Mouse (Mus musculus) forebrain, embryonic 15.5 days (tissue): Measurements from ENCODE around the gene Myo15b. TPM values are rescaled to one million over a fixed set of nuclear protein-coding genes. Genes with fewer than 3 reads are reported as not detected.
"Not testable (repeated sequence)": the region's sequence is repeated elsewhere in the genome, so short reads cannot be mapped to it uniquely, and the experiment has no call there.

Experiments used
- ATAC-seq: fragments of 200-750 bp; cut with Nextera tagmentation; replicated peaks from 2 replicates; pipeline ENCODE4 v1.8.0; 2017; ENCODE audit warnings: mild to moderate bottlenecking, moderate TSS enrichment, moderate library complexity
- H3K27ac ChIP-seq: fragments of 300-500 bp; sonication (generic); replicated peaks from 2 replicates; pipeline ENCODE4 v1.5.1; 2015; ENCODE audit warnings: mild to moderate bottlenecking, inconsistent platforms
- H3K27me3 ChIP-seq: fragments of 300-500 bp; sonication (generic); 2 replicates; pipeline ENCODE4 v1.6.1; 2015; ENCODE audit warnings: inconsistent platforms
- H3K36me3 ChIP-seq: fragments of 300-500 bp; sonication (generic); 2 replicates; pipeline ENCODE4 v1.6.1; 2015; ENCODE audit warnings: mild to moderate bottlenecking, inconsistent platforms
- H3K4me1 ChIP-seq: fragments of 300-500 bp; sonication (generic); 2 replicates; pipeline ENCODE4 v1.6.1; 2015; ENCODE audit warnings: inconsistent platforms
- H3K4me2 ChIP-seq: fragments of 300-500 bp; sonication (generic); replicated peaks from 2 replicates; pipeline ENCODE4 v1.6.1; 2015; ENCODE audit warnings: mild to moderate bottlenecking, inconsistent platforms
- H3K4me3 ChIP-seq: fragments of 300-500 bp; sonication (generic); 2 replicates; pipeline ENCODE4 v1.5.1; 2015; ENCODE audit warnings: mild to moderate bottlenecking, inconsistent platforms
- H3K9ac ChIP-seq: fragments of 300-500 bp; sonication (generic); replicated peaks from 2 replicates; pipeline ENCODE4 v1.6.1; 2015; ENCODE audit warnings: mild to moderate bottlenecking, inconsistent platforms
- H3K9me3 ChIP-seq: fragments of 300-500 bp; sonication (generic); 2 replicates; pipeline ENCODE4 v1.6.1; 2016; ENCODE audit warnings: inconsistent platforms
- WGBS: fragments of 180-500 bp; shearing (Covaris S2); methylation state at CpG from one replicate; pipeline ENCODE4 v1.1.7; 2015; ENCODE audit warnings: mixed read lengths; 5-methylcytosine and 5-hydroxymethylcytosine counted together
- polyA plus RNA-seq: library from polyadenylated mRNA; unstranded; fragments of >200 nt; fragmentation: Nextera tagmentation; extraction: Ambion mirVana; gene quantifications from 2 replicates; pipeline ENCODE4 v1.2.1, GENCODE M21; 2015

Myo15b gene
- polyA plus RNA-seq, 1 experiment from 2014 or later = 0.17 TPM

DNA sequence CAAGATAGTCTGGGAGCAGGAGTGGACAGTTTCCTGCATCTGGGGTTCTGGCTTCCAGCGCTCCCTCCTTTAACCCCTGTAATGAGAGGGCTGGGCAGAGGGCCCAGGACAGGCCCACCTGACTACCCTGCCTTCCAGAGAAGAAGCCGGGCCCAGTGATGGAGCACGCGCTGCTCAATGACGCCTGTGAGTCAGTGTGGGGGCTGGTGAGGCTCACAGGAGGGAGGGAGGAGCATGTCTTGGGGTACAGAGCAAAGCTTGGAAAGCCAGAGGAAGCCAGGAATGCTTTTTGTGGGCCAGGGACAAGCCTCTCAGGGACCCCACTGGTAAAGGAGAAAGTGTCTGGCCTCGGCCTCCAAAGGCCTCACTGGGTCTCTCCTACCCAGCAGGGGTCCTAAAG lies 3.5 kb upstream of the Myo15b start:
- H3K27me3 ChIP-seq = peaks cover 24% of the 10 kb centered on the region
- no peak overlapping the region for H3K4me2 ChIP-seq
- peaks cover 9% of the 10 kb centered on the region for H3K4me1 ChIP-seq
- H3K36me3 ChIP-seq = no peaks in the 10 kb centered on the region
- no peak overlapping the region for H3K9ac ChIP-seq
- H3K9me3 ChIP-seq = no peaks in the 10 kb centered on the region
- 66% methylated on average over 6 of the region's 6 CpGs for WGBS
- H3K4me3 ChIP-seq = no peak overlapping the region
- no peak overlapping the region for H3K27ac ChIP-seq
- no peak for ATAC-seq

DNA sequence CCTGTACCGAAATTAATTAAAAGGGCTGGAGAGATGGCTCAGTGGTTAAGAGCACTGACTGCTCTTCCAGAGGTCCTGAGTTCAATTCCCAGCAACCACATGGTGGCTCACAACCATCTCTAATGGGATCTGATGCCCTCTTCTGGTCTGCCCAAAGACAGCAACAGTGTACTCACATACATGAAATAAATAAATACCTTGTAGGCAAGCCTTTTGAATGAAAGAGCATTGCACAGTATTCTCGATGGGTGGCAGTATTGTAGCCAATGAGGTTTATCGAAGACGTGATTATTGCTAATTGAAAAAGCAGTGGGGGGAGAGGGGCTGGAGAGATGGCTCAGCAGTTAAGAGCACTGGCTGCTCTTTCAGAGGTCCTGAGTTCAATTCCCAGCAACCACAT lies 1.1 kb upstream of the Myo15b start:
- WGBS = 90% methylated on average over 4 of the region's 4 CpGs
- H3K4me2 ChIP-seq, H3K9me3 ChIP-seq, H3K4me3 ChIP-seq, ATAC-seq, H3K36me3 ChIP-seq, H3K27ac ChIP-seq, H3K9ac ChIP-seq: not testable (repeated sequence)
- Histone ChIP-seq H3K4me1 (peaks cover 14% of the 10 kb centered on the region), H3K27me3 (peaks cover 43% of the 10 kb centered on the region)

DNA sequence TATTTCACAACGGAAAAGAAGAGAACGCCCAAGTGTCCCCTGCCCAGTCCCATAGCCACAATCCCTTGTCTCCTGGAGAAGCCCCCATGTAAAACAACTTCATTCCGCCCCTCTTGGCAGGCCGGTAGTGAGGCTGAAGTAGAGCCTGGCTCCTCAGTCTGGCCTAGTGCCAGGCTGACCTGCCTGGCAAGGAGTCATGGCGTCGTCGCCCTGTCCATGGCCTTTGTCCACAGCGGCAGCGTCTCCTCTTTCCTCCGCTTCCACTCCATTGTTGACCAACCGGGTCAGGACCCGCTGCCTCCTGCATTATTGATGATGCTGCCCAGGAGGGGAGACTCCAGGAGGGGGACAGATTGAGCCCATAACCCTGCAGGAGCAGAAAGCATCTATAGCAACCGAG lies 270 bp upstream of the Myo15b start:
- Histone ChIP-seq H3K4me2 (no peak overlapping the region), H3K4me1 (peaks cover 14% of the 10 kb centered on the region), H3K27ac (no peak overlapping the region), H3K27me3 (peaks cover 43% of the 10 kb centered on the region), H3K36me3 (no peaks in the 10 kb centered on the region), H3K9me3 (no peaks in the 10 kb centered on the region), H3K9ac (no peak overlapping the region), H3K4me3 (no peak overlapping the region)
- 45% methylated on average over 13 of the region's 13 CpGs for WGBS
- no peak for ATAC-seq

DNA sequence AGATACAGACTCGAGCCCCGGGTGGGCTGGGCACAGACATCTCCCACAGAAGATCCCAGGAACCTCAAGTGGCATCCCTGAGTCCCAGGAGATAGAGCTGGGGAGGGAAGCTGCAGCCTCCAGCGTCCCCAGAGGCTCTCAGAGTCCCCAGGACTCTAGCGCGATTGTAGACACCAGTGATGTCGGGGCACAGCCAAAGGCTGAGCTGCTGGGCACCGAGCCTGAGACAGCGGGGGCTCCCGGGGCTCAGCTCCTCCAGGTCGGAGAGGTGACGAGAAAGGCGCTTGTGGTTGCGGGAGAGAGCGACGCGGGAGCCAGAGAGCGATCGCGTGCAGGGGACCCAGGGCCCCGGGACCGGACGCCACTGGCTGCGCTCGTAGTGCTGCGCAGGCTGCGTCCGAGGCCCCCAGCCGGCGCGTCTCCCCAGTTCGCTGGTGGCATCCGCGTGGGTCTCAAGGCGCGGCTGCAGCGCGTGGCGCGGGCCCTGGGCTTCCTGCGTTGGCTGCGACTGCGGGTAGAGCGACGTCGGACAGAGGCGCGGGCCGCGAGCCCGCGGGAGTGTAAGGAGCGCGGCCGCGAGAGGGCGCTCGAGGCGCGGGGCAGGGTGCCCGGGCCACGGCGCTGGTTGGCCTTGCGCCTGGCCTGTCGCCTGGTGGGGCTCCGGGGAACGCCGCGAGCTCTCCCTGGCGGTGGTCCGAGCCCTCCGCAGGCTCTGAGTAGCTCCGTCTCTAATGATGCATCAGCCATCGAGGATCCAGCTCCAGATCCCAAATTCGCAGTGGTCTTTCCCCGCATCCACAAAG lies 1.1 kb downstream of the Myo15b start:
- peaks cover 43% of the 10 kb centered on the region for H3K27me3 ChIP-seq
- ATAC-seq = peak; percentile 75
- WGBS = 2% methylated on average over 75 of the region's 75 CpGs

DNA sequence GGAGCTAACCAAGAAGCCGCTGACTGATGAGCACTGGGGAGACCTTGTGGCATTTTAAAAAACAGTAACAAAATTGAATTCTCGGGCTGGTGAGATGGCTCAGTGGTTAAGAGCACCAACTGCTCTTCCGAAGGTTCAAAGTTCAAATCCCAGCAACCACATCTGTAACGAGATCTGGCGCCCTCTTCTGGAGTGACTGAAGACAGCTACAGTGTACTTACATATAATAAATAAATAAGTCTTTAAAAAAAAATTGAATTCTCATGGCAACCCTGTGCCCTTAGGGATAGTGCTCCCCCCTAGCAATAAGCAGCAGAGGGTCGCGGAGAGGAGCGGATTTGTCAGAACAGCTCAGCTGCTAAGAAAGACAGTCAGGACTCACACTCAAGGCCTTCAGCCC lies 5.7 kb downstream of the Myo15b start:
- H3K4me3 ChIP-seq = no peak overlapping the region
- H3K27ac ChIP-seq = no peak overlapping the region
- ATAC-seq = no peak
- no peak overlapping the region for H3K4me2 ChIP-seq
- 92% methylated on average over 8 of the region's 8 CpGs for WGBS
- no peaks in the 10 kb centered on the region for H3K9me3 ChIP-seq
- H3K27me3 ChIP-seq = peaks cover 27% of the 10 kb centered on the region
- no peak overlapping the region for H3K9ac ChIP-seq
- H3K4me1 ChIP-seq = peaks cover 12% of the 10 kb centered on the region
- no peaks in the 10 kb centered on the region for H3K36me3 ChIP-seq

More for the DNA sequence above, 1.1 kb downstream of the Myo15b start:
- peak overlapping the region; percentile 44 for H3K4me2 ChIP-seq
- H3K36me3 ChIP-seq = no peaks in the 10 kb centered on the region
- H3K4me1 ChIP-seq = peaks cover 14% of the 10 kb centered on the region
- peak overlapping the region; percentile 36 for H3K4me3 ChIP-seq
- H3K9me3 ChIP-seq = no peaks in the 10 kb centered on the region
- no peak overlapping the region for H3K27ac ChIP-seq
- peak overlapping the region; percentile 27 for H3K9ac ChIP-seq

DNA sequence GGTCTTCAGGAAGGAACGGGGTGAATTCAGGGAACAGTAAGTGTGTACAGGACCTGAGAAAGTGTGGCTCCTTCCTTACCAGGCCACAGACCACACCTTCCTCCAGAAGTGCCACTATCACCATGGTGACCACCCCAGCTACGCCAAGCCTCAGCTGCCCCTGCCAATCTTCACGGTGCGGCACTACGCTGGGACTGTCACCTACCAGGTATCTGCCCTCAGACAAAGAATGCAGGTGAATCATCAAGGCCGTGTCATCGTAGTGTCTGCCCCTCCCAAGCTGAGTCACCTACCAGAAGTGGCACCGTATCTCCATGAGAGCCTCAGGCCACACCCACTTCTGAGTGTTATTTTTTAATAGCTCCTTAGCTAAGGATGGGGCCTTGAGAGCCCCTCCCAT lies 11.2 kb downstream of the Myo15b start:
- H3K4me2 ChIP-seq = no peak overlapping the region
- ATAC-seq = no peak
- WGBS = 87% methylated on average over 8 of the region's 8 CpGs
- no peaks in the 10 kb centered on the region for H3K36me3 ChIP-seq
- no peaks in the 10 kb centered on the region for H3K27me3 ChIP-seq
- H3K4me3 ChIP-seq = no peak overlapping the region
- H3K4me1 ChIP-seq = no peaks in the 10 kb centered on the region
- H3K9ac ChIP-seq = no peak overlapping the region
- H3K9me3 ChIP-seq = no peaks in the 10 kb centered on the region
- no peak overlapping the region for H3K27ac ChIP-seq

DNA sequence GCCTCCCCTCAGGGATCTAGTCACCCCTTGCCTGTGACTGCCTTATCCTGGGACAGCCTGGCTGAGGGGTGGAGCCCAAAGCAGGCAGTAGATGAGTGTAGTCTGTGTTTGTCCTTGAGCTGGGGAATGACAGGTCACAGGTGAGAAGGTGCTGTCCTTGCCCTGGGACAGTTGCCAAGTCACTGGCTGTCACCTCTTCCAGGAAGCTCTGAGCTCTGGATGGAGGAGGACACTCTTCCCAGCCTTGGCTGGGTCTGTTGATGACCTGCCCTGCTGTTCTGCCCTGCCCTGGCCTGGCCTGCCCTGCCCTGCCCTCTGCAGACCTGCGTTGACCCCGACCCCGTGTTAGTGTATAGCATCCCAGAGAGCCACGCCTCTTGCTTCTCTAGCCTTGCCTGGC lies 14.2 kb downstream of the Myo15b start:
- H3K4me2 ChIP-seq = no peak overlapping the region
- no peaks in the 10 kb centered on the region for H3K36me3 ChIP-seq
- no peak overlapping the region for H3K4me3 ChIP-seq
- H3K27ac ChIP-seq = no peak overlapping the region
- no peak overlapping the region for H3K9ac ChIP-seq
- ATAC-seq = no peak
- H3K4me1 ChIP-seq = no peaks in the 10 kb centered on the region
- no peaks in the 10 kb centered on the region for H3K27me3 ChIP-seq
- 74% methylated on average over 4 of the region's 4 CpGs for WGBS
- no peaks in the 10 kb centered on the region for H3K9me3 ChIP-seq

DNA sequence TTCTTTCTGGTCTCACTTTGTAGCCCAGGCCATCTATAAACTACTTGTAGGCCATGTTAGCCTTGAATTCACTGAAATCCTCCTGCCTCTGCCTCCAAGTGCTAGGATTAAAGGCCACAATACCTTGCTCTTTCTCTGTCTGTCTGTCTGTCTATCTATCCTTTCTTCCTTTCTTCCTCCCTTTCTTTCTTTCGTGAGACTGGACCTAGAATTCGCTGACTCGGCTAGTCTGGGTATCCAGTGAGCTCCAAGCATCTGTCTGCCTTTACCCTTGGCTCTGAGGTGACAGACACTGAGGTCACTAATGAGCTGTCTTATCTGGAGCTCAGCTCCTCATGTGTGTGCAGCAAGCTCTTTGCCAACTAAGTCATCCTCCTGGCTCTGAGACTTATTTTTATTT lies 17.7 kb downstream of the Myo15b start:
- Histone ChIP-seq H3K36me3 (no peaks in the 10 kb centered on the region), H3K9ac (no peak overlapping the region), H3K27me3 (no peaks in the 10 kb centered on the region), H3K9me3 (no peaks in the 10 kb centered on the region), H3K27ac (no peak overlapping the region), H3K4me3 (no peak overlapping the region), H3K4me1 (no peaks in the 10 kb centered on the region), H3K4me2 (no peak overlapping the region)
- 93% methylated on average over 3 of the region's 3 CpGs for WGBS
- no peak for ATAC-seq

DNA sequence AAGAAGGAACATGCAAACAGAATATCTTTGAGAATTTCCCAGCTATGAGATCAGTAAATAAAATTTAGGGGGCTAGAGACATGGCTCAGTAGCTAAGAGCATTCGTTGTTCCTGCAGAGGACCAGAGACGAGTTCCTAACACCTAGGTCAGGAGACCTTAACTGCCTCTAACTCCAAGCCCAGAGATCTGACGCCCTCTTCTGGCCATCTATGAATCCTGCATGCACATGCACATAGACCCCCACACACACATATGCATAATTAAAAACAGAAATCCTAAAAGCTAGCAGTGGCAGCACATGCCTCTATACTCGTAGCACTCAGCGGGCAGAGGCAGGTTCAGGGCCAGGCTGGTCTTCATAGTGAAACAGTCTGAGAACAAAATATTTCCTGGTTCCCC lies 18.2 kb downstream of the Myo15b start:
- Histone ChIP-seq H3K27ac (no peak overlapping the region), H3K4me2 (no peak overlapping the region), H3K4me3 (no peak overlapping the region), H3K9me3 (no peaks in the 10 kb centered on the region), H3K27me3 (no peaks in the 10 kb centered on the region), H3K36me3 (no peaks in the 10 kb centered on the region), H3K4me1 (no peaks in the 10 kb centered on the region), H3K9ac (no peak overlapping the region)
- ATAC-seq = no peak
- 83% methylated on average over 5 of the region's 5 CpGs for WGBS

DNA sequence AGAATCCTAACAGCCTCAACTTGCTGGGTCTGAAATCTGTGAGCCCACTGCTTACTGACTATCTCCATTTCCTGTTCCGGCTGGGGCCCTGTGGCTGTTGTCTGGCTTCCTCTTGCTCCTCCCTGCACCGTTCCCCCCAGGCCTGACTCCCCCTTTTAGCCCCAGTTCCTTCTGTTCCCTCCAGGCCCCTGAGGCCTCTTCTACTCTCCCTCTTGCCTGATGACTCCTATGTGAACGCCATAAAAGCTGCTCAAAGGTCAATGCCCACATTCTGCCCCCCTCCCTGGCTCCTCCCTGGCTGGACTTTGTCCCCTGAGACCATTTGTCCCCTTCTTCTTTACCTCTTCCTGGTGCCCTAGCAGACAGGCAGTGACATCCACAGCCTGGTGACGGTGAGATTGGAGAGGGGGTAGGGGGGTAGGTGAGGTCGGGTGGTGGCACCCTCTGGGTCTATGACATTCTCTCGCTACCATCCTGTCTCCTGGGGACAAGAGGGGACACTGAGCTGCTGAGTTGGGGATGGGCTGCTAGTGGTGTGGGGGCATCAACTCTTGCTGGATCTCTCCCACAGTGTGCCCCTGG lies 19.1 kb downstream of the Myo15b start:
- no peaks in the 10 kb centered on the region for H3K36me3 ChIP-seq
- H3K4me2 ChIP-seq = no peak overlapping the region
- H3K27me3 ChIP-seq = no peaks in the 10 kb centered on the region
- H3K4me1 ChIP-seq = no peaks in the 10 kb centered on the region
- no peak overlapping the region for H3K27ac ChIP-seq
- ATAC-seq = no peak
- WGBS = 72% methylated on average over 6 of the region's 6 CpGs
- H3K4me3 ChIP-seq = no peak overlapping the region
- H3K9me3 ChIP-seq = no peaks in the 10 kb centered on the region
- H3K9ac ChIP-seq = no peak overlapping the region

DNA sequence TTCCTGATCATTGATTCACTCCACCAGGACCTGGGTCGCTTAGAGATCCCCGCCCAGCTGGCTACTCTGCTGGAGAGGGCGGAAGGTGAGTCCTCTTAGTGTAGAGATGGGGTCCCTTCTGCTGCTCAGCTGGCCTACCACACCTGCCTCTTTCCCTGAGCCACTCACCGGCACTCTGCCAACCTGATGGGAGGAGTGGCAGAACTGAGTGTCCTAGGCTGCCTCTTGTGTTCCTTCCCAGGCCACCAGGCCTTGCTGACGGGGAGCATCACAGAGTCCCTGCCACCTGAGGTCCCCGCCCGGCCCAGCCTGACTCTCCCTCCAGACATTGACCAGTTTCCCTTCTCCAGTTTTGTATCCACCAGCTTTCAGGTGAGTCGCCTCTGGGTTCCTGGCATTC lies 19.9 kb downstream of the Myo15b start:
- Histone ChIP-seq H3K36me3 (no peaks in the 10 kb centered on the region), H3K4me3 (no peak overlapping the region), H3K27me3 (no peaks in the 10 kb centered on the region), H3K27ac (no peak overlapping the region), H3K9me3 (no peaks in the 10 kb centered on the region), H3K9ac (no peak overlapping the region), H3K4me2 (no peak overlapping the region), H3K4me1 (no peaks in the 10 kb centered on the region)
- no peak for ATAC-seq
- 80% methylated on average over 8 of the region's 8 CpGs for WGBS

DNA sequence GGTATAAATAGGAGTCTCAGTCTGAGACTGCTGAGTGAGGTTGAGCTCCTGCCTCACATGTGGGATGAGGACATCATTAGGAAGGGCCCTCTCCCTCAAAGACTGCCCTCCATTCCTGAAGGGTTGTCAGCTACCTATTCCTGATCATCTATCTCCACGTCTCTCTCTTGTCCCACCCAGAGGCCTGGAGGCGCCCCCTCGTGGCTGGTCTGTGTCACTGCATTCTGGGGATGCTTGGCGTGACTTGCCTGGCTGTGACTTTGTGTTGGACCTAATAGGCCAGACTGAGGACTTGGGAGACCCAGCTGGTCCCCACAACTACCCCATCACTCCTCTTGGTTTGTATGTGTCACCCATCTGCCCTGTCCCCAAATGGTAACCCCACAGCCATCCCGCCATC lies 22.8 kb downstream of the Myo15b start:
- no peaks in the 10 kb centered on the region for H3K36me3 ChIP-seq
- no peak overlapping the region for H3K4me2 ChIP-seq
- no peaks in the 10 kb centered on the region for H3K27me3 ChIP-seq
- H3K4me3 ChIP-seq = no peak overlapping the region
- no peak for ATAC-seq
- H3K9ac ChIP-seq = no peak overlapping the region
- H3K9me3 ChIP-seq = no peaks in the 10 kb centered on the region
- no peak overlapping the region for H3K27ac ChIP-seq
- 24% methylated on average over 5 of the region's 5 CpGs for WGBS
- no peaks in the 10 kb centered on the region for H3K4me1 ChIP-seq

DNA sequence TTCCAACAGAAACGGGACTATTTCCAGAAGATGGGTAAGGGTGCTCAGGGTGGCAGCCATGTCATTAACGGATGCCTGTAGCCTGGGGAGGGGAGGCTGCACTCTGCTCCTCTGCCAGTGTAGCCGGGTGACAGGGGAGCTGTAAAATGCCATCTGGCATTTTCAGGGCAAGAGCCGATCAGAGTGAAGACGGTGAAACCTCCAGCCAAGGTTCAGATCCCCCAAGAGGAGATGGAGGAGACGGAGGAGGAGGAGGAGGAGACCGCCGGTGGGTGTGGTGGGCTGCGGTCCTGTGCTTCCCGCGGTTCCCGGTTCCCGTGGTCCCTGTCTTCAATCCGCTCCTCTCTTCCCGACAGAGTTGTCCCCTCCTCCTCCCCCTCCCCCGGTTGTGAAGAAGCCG lies 25.0 kb downstream of the Myo15b start:
- Histone ChIP-seq H3K27ac (no peak overlapping the region), H3K9me3 (no peaks in the 10 kb centered on the region), H3K4me1 (no peaks in the 10 kb centered on the region), H3K27me3 (no peaks in the 10 kb centered on the region), H3K4me3 (no peak overlapping the region), H3K9ac (no peak overlapping the region), H3K36me3 (no peaks in the 10 kb centered on the region), H3K4me2 (no peak overlapping the region)
- no peak for ATAC-seq
- 38% methylated on average over 16 of the region's 17 CpGs for WGBS
